Mouse (Mus musculus): Measurements from ENCODE around the gene Pnpla5. TPM values are rescaled to one million over a fixed set of nuclear protein-coding genes. Genes with fewer than 3 reads are reported as not detected.
"Not testable (repeated sequence)": the region's sequence is repeated elsewhere in the genome, so short reads cannot be mapped to it uniquely, and the experiment has no call there.

Pnpla5 gene
- polyA plus RNA-seq, 2 experiments = not detected

DNA sequence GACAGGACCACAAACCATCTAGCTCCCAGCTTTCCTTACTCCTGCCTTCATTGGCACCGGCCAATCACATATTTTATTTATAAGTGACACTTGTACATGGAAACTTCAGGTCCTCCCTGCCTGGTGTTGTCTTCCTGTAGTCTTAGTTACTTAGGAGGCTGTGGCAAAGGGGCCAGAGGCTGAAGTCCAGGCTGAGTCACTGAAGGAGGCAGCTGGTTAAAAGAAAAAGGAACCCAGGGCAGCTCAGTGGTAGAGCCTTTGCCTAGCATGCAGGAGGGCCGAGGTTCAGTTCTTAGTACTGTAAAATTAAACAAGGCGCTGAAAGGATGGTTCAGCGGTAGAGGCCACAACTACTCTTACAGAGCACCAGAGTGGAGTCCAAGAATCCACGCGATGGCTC, 43.8 kb upstream of the Pnpla5 start:
- Histone ChIP-seq H3K4me1 (ENCODE audit: control insufficient read depth, insufficient read depth, low read length) (peaks cover 10% of the 10 kb centered on the region), H3K4me2 (replicated peaks; ENCODE audit: low read depth, low read length, severe bottlenecking) (no peak overlapping the region; the same call in 1 of the 2 replicates), H3K27me3 (ENCODE audit: control insufficient read depth, insufficient read depth, low read length) (peaks cover 14% of the 10 kb centered on the region; the same call in 1 of the 2 replicates), H3K36me3 (ENCODE audit: control insufficient read depth, insufficient read depth, low read length) (no peaks in the 10 kb centered on the region), H3K27ac (replicated peaks; ENCODE audit: low read depth, low read length) (no peak overlapping the region), H3K9ac (ENCODE audit: low read depth, low read length, severe bottlenecking) (no peak overlapping the region), H3K9me3 (ENCODE audit: control insufficient read depth, low read length) (no peaks in the 10 kb centered on the region), H3K4me3 (replicated peaks; ENCODE audit: low read length) (no peak overlapping the region)
- ATAC-seq (ENCODE audit: low FRiP score, low read depth) (no peak), DNase-seq (ENCODE audit: low spot score) (no peak)
- no peak for TF ChIP-seq POLR2A (IDR thresholded peaks at IDR 0.05; ENCODE audit: borderline replicate concordance, extremely low read depth, insufficient read depth, insufficient read length)
- 70% methylated on average over 6 of the region's 6 CpGs for WGBS

DNA sequence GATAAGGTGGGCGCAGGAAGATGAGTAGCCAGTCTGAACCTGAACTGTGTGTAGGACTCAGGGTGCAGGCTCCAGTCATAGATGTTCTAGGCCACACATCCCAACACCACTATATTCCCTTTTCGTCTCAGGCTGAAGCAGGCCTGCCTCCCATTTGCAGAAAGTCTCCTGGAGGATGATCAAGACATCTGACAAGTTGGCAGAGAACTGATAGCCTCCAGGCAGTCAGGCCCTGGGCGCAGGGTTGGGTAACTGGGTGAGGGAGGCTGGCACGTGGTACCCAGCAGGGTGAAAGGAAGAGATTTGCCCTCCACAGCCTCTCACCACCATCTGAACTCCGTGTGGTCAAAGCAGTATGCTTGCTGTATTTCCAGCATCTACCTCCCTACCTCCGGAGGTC, 38.9 kb upstream of the Pnpla5 start:
- H3K4me3 ChIP-seq (replicated peaks; ENCODE audit: low read length) = no peak overlapping the region

DNA sequence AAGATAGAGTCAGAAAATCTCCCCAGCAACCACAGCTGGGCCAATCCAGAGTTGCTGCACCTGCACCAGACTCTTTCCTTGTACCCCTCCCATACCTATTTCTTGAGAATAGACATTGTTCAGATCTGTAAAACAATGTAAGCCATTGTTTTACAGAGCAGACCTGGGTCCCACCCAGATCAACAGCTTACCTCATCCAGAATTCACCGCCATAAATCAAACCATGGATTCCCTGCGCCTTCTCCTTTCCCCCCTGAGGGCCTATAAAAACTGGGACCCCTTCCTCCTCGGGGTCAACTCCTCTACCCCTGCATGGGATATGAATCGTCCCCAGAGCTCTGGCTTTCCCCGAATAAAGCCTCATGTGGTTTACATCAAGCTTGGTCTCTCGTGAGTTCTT, 34.6 kb upstream of the Pnpla5 start:
- H3K36me3 ChIP-seq (ENCODE audit: control insufficient read depth, insufficient read depth, low read length); DNase-seq (ENCODE audit: low spot score); ATAC-seq (ENCODE audit: low FRiP score, low read depth); H3K9me3 ChIP-seq (ENCODE audit: control insufficient read depth, low read length); H3K4me3 ChIP-seq (replicated peaks; ENCODE audit: low read length); H3K9ac ChIP-seq (ENCODE audit: low read depth, low read length, severe bottlenecking); H3K4me1 ChIP-seq (ENCODE audit: control insufficient read depth, insufficient read depth, low read length); H3K4me2 ChIP-seq (replicated peaks; ENCODE audit: low read depth, low read length, severe bottlenecking); H3K27me3 ChIP-seq (ENCODE audit: control insufficient read depth, insufficient read depth, low read length); H3K27ac ChIP-seq (replicated peaks; ENCODE audit: low read depth, low read length): not testable (repeated sequence)
- 66% methylated on average over 6 of the region's 6 CpGs for WGBS

More for the DNA sequence above, 38.9 kb upstream of the Pnpla5 start:
- Histone ChIP-seq H3K27me3 (ENCODE audit: control insufficient read depth, insufficient read depth, low read length) (no peaks in the 10 kb centered on the region), H3K4me2 (replicated peaks; ENCODE audit: low read depth, low read length, severe bottlenecking) (no peak overlapping the region), H3K9me3 (ENCODE audit: control insufficient read depth, low read length) (no peaks in the 10 kb centered on the region), H3K4me1 (ENCODE audit: control insufficient read depth, insufficient read depth, low read length) (no peaks in the 10 kb centered on the region), H3K27ac (replicated peaks; ENCODE audit: low read depth, low read length) (no peak overlapping the region), H3K9ac (ENCODE audit: low read depth, low read length, severe bottlenecking) (no peak overlapping the region), H3K36me3 (ENCODE audit: control insufficient read depth, insufficient read depth, low read length) (no peaks in the 10 kb centered on the region)
- DNase-seq (ENCODE audit: low spot score) (no peak), ATAC-seq (ENCODE audit: low FRiP score, low read depth) (no peak)
- WGBS = 78% methylated on average over 6 of the region's 6 CpGs
- TF ChIP-seq POLR2A (IDR thresholded peaks at IDR 0.05; ENCODE audit: borderline replicate concordance, extremely low read depth, insufficient read depth, insufficient read length) = no peak

DNA sequence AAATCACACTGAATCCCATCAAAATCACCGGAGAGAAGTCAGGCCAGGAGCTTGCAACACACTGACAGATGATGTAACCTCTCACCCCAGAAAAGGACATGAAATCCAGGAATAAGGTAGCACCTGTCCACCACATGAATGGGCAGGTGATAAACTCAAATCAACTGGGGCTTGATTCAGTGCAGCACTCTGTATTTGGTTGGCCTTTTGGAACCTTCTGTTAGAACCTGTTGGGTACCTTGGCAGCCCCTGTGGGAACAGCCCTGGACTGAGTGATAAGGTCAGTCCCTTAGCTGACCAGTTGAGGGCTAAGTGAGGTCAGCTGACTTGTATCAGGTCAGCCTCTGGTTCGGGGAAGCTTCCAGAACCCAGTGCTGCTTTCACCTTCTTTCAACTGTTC, 33.2 kb upstream of the Pnpla5 start:
- Histone ChIP-seq H3K27me3 (ENCODE audit: control insufficient read depth, insufficient read depth, low read length) (no peaks in the 10 kb centered on the region), H3K4me2 (replicated peaks; ENCODE audit: low read depth, low read length, severe bottlenecking) (no peak overlapping the region), H3K27ac (replicated peaks; ENCODE audit: low read depth, low read length) (no peak overlapping the region), H3K9me3 (ENCODE audit: control insufficient read depth, low read length) (no peaks in the 10 kb centered on the region), H3K36me3 (ENCODE audit: control insufficient read depth, insufficient read depth, low read length) (no peaks in the 10 kb centered on the region), H3K4me3 (replicated peaks; ENCODE audit: low read length) (no peak overlapping the region), H3K9ac (ENCODE audit: low read depth, low read length, severe bottlenecking) (no peak overlapping the region), H3K4me1 (ENCODE audit: control insufficient read depth, insufficient read depth, low read length) (no peaks in the 10 kb centered on the region)
- DNase-seq (ENCODE audit: low spot score) (no peak), ATAC-seq (ENCODE audit: low FRiP score, low read depth) (no peak)
- TF ChIP-seq POLR2A (IDR thresholded peaks at IDR 0.05; ENCODE audit: borderline replicate concordance, extremely low read depth, insufficient read depth, insufficient read length) = no peak
- 90% methylated on average over 2 of the region's 2 CpGs for WGBS

DNA sequence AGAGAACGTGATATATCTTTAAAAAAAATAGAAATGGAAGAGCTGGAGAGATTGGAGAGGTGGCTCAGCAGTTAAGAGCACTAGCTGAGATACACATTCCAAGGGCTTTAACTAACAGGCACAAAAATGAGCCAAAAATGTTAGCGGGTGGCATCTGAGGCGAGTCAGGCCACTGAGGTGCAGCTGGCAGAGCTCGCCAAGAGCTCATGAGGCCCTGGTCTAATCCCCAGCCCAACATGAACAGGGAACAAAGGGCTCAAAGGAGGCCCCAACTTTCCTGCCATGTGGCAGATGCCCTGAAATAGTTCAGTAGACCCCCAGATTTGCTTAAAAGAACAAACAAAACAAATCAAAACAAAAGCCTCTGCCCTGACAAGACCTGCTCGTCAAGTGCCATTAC, 18.0 kb upstream of the Pnpla5 start:
- Histone ChIP-seq H3K27me3 (ENCODE audit: control insufficient read depth, insufficient read depth, low read length) (no peaks in the 10 kb centered on the region), H3K4me2 (replicated peaks; ENCODE audit: low read depth, low read length, severe bottlenecking) (no peak overlapping the region), H3K9ac (ENCODE audit: low read depth, low read length, severe bottlenecking) (no peak overlapping the region), H3K36me3 (ENCODE audit: control insufficient read depth, insufficient read depth, low read length) (no peaks in the 10 kb centered on the region), H3K4me3 (replicated peaks; ENCODE audit: low read length) (no peak overlapping the region), H3K4me1 (ENCODE audit: control insufficient read depth, insufficient read depth, low read length) (no peaks in the 10 kb centered on the region), H3K27ac (replicated peaks; ENCODE audit: low read depth, low read length) (no peak overlapping the region), H3K9me3 (ENCODE audit: control insufficient read depth, low read length) (no peaks in the 10 kb centered on the region)
- DNase-seq (ENCODE audit: low spot score) = no peak
- TF ChIP-seq POLR2A (IDR thresholded peaks at IDR 0.05; ENCODE audit: borderline replicate concordance, extremely low read depth, insufficient read depth, insufficient read length) = no peak
- WGBS = 63% methylated on average over 5 of the region's 5 CpGs
- no peak for ATAC-seq (ENCODE audit: low FRiP score, low read depth)

DNA sequence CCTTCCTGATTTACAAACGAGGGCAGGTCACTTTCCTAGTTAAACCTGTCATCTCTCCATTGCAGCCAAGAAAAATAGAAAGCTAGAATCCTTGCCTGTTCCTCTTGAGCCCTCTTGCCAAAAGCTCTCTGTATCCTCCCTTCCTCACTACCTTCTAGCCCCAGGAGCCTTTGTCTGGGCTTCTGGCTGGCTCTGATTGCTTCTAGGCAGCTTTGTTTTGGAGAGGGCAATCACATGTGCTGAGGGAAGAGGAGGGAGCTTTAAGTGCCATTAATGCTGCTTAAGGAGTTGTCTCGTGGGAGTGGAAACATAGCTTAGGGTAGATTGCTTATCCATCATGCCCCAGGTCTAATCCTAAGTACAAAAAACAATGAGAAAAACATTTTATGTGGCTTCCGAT, 17.1 kb upstream of the Pnpla5 start:
- H3K9me3 ChIP-seq (ENCODE audit: control insufficient read depth, low read length) = no peaks in the 10 kb centered on the region
- H3K4me3 ChIP-seq (replicated peaks; ENCODE audit: low read length) = no peak overlapping the region
- no peaks in the 10 kb centered on the region for H3K36me3 ChIP-seq (ENCODE audit: control insufficient read depth, insufficient read depth, low read length)
- H3K4me1 ChIP-seq (ENCODE audit: control insufficient read depth, insufficient read depth, low read length) = no peaks in the 10 kb centered on the region
- 47% methylated on average over 3 of the region's 3 CpGs for WGBS
- H3K27me3 ChIP-seq (ENCODE audit: control insufficient read depth, insufficient read depth, low read length) = no peaks in the 10 kb centered on the region
- H3K27ac ChIP-seq (replicated peaks; ENCODE audit: low read depth, low read length) = no peak overlapping the region
- H3K9ac ChIP-seq (ENCODE audit: low read depth, low read length, severe bottlenecking) = no peak overlapping the region
- DNase-seq (ENCODE audit: low spot score) = no peak
- H3K4me2 ChIP-seq (replicated peaks; ENCODE audit: low read depth, low read length, severe bottlenecking) = no peak overlapping the region
- no peak for ATAC-seq (ENCODE audit: low FRiP score, low read depth)
- no peak for TF ChIP-seq POLR2A (IDR thresholded peaks at IDR 0.05; ENCODE audit: borderline replicate concordance, extremely low read depth, insufficient read depth, insufficient read length)
